Mouse (Mus musculus): Measurements from ENCODE around the gene Tpd52l1. TPM values are rescaled to one million over a fixed set of nuclear protein-coding genes. Genes with fewer than 3 reads are reported as not detected.

The Tpd52l1 gene
- polyA plus RNA-seq, 1 experiment from 2014 or later, result 31.7 TPM

DNA sequence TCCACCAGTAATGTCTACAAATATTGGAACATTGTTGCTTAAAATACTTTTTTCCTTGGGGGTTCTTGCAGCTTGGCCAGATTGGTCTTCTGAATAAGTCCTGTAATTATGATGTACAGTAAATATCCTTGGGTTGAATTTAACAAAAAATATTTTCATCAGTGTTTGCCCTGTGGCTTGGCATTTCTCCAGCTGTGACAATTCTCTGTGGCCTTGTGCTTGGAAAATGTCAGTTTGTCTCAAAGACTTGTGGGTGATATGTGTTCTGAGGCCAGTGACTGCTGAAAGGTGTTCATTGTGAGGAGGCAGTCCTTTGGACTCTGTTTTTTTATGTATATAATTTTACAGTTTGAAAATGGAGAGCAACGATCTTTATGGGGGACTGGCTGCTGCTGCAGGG lies 116.3 kb downstream of the Tpd52l1 start:
- no peak for DNase-seq (ENCODE audit: low spot score)
- Histone ChIP-seq H3K4me1 (no peaks in the 10 kb centered on the region), H3K4me3 (no peak overlapping the region), H3K36me3 (peaks cover 39% of the 10 kb centered on the region), H3K27ac (no peak overlapping the region), H3K9me3 (replicated peaks) (no peaks in the 10 kb centered on the region), H3K27me3 (ENCODE audit: low read depth, poor library complexity, severe bottlenecking) (no peaks in the 10 kb centered on the region)
- WGBS, result 86% methylated on average over 1 of the region's 1 CpGs

DNA sequence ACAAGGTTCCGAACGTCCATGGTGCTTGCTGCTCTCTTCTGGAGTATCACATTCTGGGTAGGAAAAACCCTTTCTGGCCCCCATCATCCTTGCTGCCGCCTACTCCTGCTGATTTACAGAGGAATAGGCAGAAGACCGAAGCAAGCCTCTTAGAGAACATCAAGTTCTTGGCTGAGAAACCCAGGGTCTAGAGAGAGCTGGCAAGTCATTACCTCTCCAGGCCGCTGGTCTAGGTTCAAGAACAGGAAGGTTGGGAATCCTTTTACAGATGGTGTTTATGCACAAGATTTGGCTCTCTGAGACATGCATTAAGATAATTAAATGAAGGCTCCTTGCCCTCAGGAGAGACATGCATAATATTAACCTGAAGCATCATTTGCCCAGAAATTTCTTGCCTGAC lies 127.3 kb downstream of the Tpd52l1 start:
- Histone ChIP-seq H3K9me3 (replicated peaks) (no peaks in the 10 kb centered on the region), H3K4me1 (peaks cover 10% of the 10 kb centered on the region), H3K27me3 (ENCODE audit: low read depth, poor library complexity, severe bottlenecking) (no peaks in the 10 kb centered on the region), H3K27ac (no peak overlapping the region), H3K36me3 (peaks cover 54% of the 10 kb centered on the region), H3K4me3 (no peak overlapping the region)
- 87% methylated on average over 5 of the region's 5 CpGs for WGBS
- no peak for DNase-seq (ENCODE audit: low spot score)

DNA sequence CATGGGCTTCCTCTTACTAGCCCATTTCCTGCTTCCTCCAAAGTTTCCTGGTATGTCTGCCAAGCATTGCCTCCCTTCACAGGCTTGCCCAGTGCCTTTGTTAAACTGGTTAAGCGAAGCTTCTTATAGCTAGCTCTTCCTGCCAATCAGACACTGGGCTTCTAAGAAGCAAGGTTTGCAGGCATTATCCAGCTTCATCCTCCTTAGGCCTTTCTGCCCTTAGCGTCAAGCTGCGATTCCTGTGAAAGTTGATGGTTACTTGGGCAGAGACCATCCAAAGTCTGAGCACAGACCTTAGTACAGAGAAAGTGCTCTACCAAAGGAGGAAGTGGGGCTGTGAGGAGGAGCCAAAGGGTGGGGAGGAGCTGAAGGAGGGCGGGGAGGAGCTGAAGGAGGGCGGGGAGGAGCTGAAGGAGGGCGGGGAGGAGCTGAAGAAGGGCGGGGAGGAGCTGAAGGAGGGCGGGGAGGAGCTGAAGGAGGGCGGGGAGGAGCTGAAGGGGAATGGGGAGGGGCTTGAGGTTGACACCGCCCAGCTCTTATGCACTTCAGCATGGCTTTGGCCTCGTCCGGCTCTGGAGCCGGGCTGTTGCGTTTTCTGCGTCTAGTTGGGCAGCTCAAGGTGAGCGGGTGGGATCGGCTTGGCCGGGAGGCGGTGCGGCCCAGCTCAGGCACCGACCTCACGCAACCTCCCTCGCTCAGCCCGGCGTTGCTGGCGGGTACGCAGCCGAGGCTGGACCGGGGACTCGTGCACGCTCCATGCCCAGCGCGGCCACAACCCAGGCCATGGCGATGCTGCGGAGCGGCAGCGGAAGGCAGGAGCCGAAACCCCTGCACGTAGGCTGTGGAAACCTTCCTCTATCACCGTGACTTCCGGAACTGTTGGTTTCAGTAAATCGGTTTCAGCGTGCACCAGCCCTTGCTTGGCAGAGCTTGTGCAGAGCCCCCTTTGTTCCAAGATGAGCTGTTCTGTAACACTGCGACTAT lies 132.6 kb downstream of the Tpd52l1 start, which contains the start of gene Hddc2:
Gene Hddc2, plus strand, starts transcription at position 519 of the 984 bp plus-strand sequence.
- no peaks in the 10 kb centered on the region for H3K27me3 ChIP-seq (ENCODE audit: low read depth, poor library complexity, severe bottlenecking)
- H3K4me1 ChIP-seq, result peaks cover 10% of the 10 kb centered on the region
- peaks cover 22% of the 10 kb centered on the region for H3K36me3 ChIP-seq
- WGBS, result 3% methylated on average over 41 of the region's 44 CpGs
- H3K27ac ChIP-seq, result peak within 1 kb of the TSS; percentile 95
- H3K4me3 ChIP-seq, result peak within 1 kb of the TSS; percentile 78
- no peaks in the 10 kb centered on the region for H3K9me3 ChIP-seq (replicated peaks)
- DNase-seq (ENCODE audit: low spot score), result peak; percentile 86

GRCm38 (mm10) chr10:31307024-31307598 lies 138.6 kb downstream of the Tpd52l1 start:
- DNase-seq (ENCODE audit: low spot score), result peak; percentile 38
- WGBS, result 6% methylated on average over 1 of the region's 1 CpGs
- no peaks in the 10 kb centered on the region for H3K27me3 ChIP-seq (ENCODE audit: low read depth, poor library complexity, severe bottlenecking)
- H3K4me3 ChIP-seq, result no peak overlapping the region
- no peaks in the 10 kb centered on the region for H3K9me3 ChIP-seq (replicated peaks)
- no peak overlapping the region for H3K27ac ChIP-seq
- peaks cover 15% of the 10 kb centered on the region for H3K4me1 ChIP-seq
- H3K36me3 ChIP-seq, result no peaks in the 10 kb centered on the region

DNA sequence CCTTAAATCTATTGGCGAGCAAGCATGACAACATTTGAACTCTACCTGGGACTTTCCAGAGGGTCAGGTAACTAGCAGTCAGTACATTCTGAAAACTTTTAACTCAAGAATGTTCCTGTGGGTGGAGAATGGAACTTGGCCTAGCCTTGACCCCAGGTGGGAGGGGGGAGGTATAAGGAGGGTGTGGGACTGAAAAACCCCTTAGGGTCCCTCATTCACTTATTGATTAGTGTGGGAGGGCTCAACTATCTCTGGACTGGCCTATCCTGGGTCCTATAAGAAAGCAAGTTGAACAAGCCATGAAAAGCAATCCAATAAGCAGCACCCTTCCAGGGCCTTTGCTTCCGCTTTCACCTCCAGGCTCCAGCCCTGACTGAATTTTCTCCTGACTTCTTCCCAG lies 142.3 kb downstream of the Tpd52l1 start:
- Histone ChIP-seq H3K27ac (no peak overlapping the region), H3K9me3 (replicated peaks) (no peaks in the 10 kb centered on the region), H3K27me3 (ENCODE audit: low read depth, poor library complexity, severe bottlenecking) (no peaks in the 10 kb centered on the region), H3K4me3 (no peak overlapping the region), H3K4me1 (peaks cover 32% of the 10 kb centered on the region), H3K36me3 (no peaks in the 10 kb centered on the region)
- WGBS, result 99% methylated on average over 2 of the region's 2 CpGs
- no peak for DNase-seq (ENCODE audit: low spot score)

- DNase-seq (ENCODE audit: low spot score), result peak; percentile 32
- Histone ChIP-seq H3K4me3 (no peak overlapping the region), H3K27ac (peak overlapping the region; percentile 68; the same call in 1 of the 2 replicates), H3K9me3 (replicated peaks) (no peaks in the 10 kb centered on the region), H3K36me3 (no peaks in the 10 kb centered on the region), H3K4me1 (peaks cover 25% of the 10 kb centered on the region), H3K27me3 (ENCODE audit: low read depth, poor library complexity, severe bottlenecking) (no peaks in the 10 kb centered on the region)
- WGBS, result 29% methylated on average over 1 of the region's 1 CpGs
These were observed 145.5 kb downstream of the Tpd52l1 start for GRCm38 (mm10) chr10:31300292-31300691.

GRCm38 (mm10) chr10:31298921-31299574 lies 146.7 kb downstream of the Tpd52l1 start:
- DNase-seq (ENCODE audit: low spot score), result peak; percentile 73
- no peak overlapping the region for H3K4me3 ChIP-seq
- H3K36me3 ChIP-seq, result no peaks in the 10 kb centered on the region
- H3K9me3 ChIP-seq (replicated peaks), result no peaks in the 10 kb centered on the region
- H3K27ac ChIP-seq, result no peak overlapping the region
- WGBS, result 43% methylated on average over 6 of the region's 6 CpGs
- peaks cover 25% of the 10 kb centered on the region for H3K4me1 ChIP-seq
- H3K27me3 ChIP-seq (ENCODE audit: low read depth, poor library complexity, severe bottlenecking), result no peaks in the 10 kb centered on the region

DNA sequence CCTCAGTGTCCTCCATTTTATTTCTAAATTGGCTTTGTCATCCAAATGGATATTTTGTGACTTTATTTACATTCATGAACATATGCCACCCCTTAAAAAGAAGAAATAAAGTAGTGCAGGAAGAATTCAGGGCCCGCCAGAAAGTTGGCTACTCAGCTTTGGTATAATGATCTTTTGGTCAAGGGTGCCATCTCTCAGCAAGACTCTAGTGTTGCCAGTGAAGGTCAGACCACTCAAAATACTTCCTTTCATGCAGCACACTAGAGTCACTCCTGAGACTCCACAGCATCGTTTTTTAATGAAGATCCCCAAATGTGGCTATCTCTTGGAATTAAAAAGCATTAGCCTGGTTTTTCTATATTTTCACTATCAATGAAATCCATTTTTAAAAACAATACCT lies 147.5 kb downstream of the Tpd52l1 start:
- no peak for DNase-seq (ENCODE audit: low spot score)

GRCm38 (mm10) chr10:31297106-31297505 lies 148.7 kb downstream of the Tpd52l1 start:
- Histone ChIP-seq H3K36me3 (no peaks in the 10 kb centered on the region), H3K4me1 (peaks cover 25% of the 10 kb centered on the region), H3K27me3 (ENCODE audit: low read depth, poor library complexity, severe bottlenecking) (no peaks in the 10 kb centered on the region), H3K4me3 (no peak overlapping the region), H3K9me3 (replicated peaks) (no peaks in the 10 kb centered on the region), H3K27ac (no peak overlapping the region)
- DNase-seq (ENCODE audit: low spot score), result no peak
- 58% methylated on average over 4 of the region's 4 CpGs for WGBS

More for the DNA sequence above, 147.5 kb downstream of the Tpd52l1 start:
- H3K4me1 ChIP-seq, result peaks cover 25% of the 10 kb centered on the region
- H3K9me3 ChIP-seq (replicated peaks), result no peaks in the 10 kb centered on the region
- H3K27ac ChIP-seq, result no peak overlapping the region
- 49% methylated on average over 2 of the region's 2 CpGs for WGBS
- no peaks in the 10 kb centered on the region for H3K36me3 ChIP-seq
- no peak overlapping the region for H3K4me3 ChIP-seq
- no peaks in the 10 kb centered on the region for H3K27me3 ChIP-seq (ENCODE audit: low read depth, poor library complexity, severe bottlenecking)

- no peaks in the 10 kb centered on the region for H3K9me3 ChIP-seq (replicated peaks)
- peaks cover 25% of the 10 kb centered on the region for H3K4me1 ChIP-seq
- H3K4me3 ChIP-seq, result no peak overlapping the region
- H3K36me3 ChIP-seq, result no peaks in the 10 kb centered on the region
- no peak overlapping the region for H3K27ac ChIP-seq
- no peak for DNase-seq (ENCODE audit: low spot score)
- no peaks in the 10 kb centered on the region for H3K27me3 ChIP-seq (ENCODE audit: low read depth, poor library complexity, severe bottlenecking)
- WGBS, result 58% methylated on average over 1 of the region's 1 CpGs
These were observed 149.3 kb downstream of the Tpd52l1 start for GRCm38 (mm10) chr10:31296458-31296857.

DNA sequence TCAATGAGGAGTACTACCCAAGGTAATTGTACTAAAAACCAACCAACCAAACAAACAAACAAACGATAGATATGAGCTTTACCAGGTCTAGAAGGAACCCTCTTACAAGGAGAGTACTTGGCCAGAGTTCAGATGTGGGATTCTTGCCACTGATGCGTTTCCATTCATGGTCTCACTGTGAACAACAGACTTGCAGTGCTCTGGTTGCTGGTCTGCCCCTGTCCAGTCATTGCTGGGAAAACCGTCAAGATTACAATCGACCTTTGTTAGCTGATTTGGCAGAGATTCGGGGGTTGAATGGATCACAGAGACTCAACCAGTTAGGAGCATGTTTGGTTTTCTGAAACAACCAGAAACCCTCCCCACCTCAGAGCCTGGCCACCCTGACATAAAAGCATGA lies 150.1 kb downstream of the Tpd52l1 start:
- Histone ChIP-seq H3K27me3 (ENCODE audit: low read depth, poor library complexity, severe bottlenecking) (no peaks in the 10 kb centered on the region), H3K9me3 (replicated peaks) (no peaks in the 10 kb centered on the region), H3K4me1 (peaks cover 21% of the 10 kb centered on the region), H3K4me3 (no peak overlapping the region), H3K36me3 (no peaks in the 10 kb centered on the region), H3K27ac (no peak overlapping the region)
- DNase-seq (ENCODE audit: low spot score), result no peak
- 67% methylated on average over 5 of the region's 5 CpGs for WGBS

DNA sequence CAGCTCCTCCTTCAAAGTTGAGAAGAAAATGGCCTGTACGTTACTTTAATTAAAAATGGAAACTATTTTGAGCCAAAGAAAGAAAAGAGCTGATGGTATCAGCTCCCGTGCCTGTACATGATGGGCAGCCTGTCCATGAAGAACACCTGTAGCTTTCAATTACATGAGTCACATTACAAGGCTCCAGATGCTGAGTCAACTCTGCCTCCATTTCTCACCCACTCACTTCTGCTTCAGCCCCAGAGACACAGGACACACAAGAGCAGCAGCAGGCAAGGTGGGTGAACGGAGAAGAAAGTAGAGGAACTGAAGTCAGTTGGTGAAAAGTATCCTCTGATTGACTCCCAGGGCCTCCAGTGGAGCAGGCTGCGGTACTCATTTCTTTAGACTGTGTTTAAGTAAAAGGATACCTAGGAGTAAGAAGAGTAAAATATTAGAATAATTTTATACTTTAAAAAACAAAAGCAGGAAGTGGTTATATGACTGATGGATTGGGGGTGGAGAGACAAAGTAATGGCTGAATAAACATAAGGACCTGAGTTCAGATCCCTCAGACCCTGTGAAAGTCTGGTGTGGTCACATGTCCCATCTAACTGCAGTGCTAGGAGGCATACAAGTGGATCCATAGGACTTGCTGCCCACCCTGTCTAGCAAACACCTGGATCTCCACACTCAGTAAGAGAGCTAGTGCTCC lies 156.9 kb downstream of the Tpd52l1 start:
- no peak overlapping the region for H3K4me3 ChIP-seq
- no peaks in the 10 kb centered on the region for H3K36me3 ChIP-seq
- 91% methylated on average over 4 of the region's 4 CpGs for WGBS
- no peaks in the 10 kb centered on the region for H3K27me3 ChIP-seq (ENCODE audit: low read depth, poor library complexity, severe bottlenecking)
- no peak overlapping the region for H3K27ac ChIP-seq
- no peaks in the 10 kb centered on the region for H3K9me3 ChIP-seq (replicated peaks)
- no peak for DNase-seq (ENCODE audit: low spot score)
- no peaks in the 10 kb centered on the region for H3K4me1 ChIP-seq
